Mouse (Mus musculus): Measurements from ENCODE around the gene Defb5. TPM values are rescaled to one million over a fixed set of nuclear protein-coding genes. Genes with fewer than 3 reads are reported as not detected.
"Not testable (repeated sequence)": the region's sequence is repeated elsewhere in the genome, so short reads cannot be mapped to it uniquely, and the experiment has no call there.

The Defb5 gene
- total RNA-seq (2014; rRNA removed) (not detected in 2 replicates), polyA plus RNA-seq (2012; rRNA removed) (not detected in 2 replicates)

DNA sequence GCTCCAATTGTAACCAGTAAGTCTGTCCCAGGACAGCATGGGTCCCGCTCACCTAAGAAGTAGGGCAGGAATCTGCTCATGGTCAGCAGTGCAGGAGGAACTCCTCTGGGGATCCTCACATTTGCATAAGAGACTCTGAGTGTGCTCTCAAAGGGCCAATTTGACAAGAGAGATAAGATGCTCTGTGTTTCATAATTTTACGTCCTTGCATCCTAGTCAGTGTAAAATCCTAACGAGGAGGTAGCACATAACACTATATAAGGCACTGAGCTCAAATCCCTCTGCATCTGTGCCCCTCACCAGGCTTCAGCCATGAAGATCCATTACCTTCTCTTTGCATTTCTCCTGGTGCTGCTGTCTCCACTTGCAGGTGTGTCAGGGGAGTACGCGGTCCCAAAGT, at the start of gene Defb5:
TSS of gene Defb5 (plus strand) at position 301 of the 400 bp plus-strand sequence.
- H3K79me2 ChIP-seq (ENCODE audit: control insufficient read depth, insufficient read depth, low read length), result no peaks in the 10 kb centered on the region
- H3K36me3 ChIP-seq (ENCODE audit: control insufficient read depth, insufficient read depth, low read length), result no peaks in the 10 kb centered on the region
- no peaks in the 10 kb centered on the region for H3K27me3 ChIP-seq (ENCODE audit: control insufficient read depth, insufficient read depth, low read length)
- H3K4me3 ChIP-seq (ENCODE audit: insufficient read depth, low read depth, low read length), result no peak within 1 kb of the TSS
- no peak for TF ChIP-seq POLR2A (IDR thresholded peaks at IDR 0.05; ENCODE audit: extremely low read depth, insufficient read depth, low read length)
- no peak for TF ChIP-seq CTCF (IDR thresholded peaks at IDR 0.05; ENCODE audit: low read depth, low read length)
- H3K9ac ChIP-seq (ENCODE audit: low read depth, low read length), result no peak within 1 kb of the TSS
- H3K4me1 ChIP-seq (ENCODE audit: control insufficient read depth, insufficient read depth, low read length), result no peaks in the 10 kb centered on the region
- no peak for DNase-seq (ENCODE audit: extremely low read depth, low read depth, low spot score)
- no peak within 1 kb of the TSS for H3K27ac ChIP-seq (replicated peaks; ENCODE audit: insufficient read depth, low read depth, low read length)
- WGBS, result 85% methylated on average over 5 of the region's 5 CpGs

DNA sequence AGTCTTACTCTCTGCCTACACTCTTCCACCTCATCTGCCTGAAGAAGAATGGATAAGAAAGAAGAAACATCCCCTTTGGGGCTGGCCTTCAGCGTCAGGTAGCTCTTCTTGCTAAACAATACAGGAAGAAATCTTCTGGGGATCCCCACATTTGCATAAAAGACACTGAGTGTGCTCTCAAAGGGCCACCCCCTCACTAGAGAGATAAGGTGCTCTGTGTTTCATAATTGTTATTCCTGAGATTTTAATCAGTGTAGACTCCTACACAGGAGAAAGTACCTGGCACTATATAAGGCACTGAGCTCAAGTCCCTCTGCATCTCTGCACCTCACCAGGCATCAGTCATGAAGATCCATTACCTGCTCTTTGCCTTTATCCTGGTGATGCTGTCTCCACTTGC, 22.2 kb upstream of the Defb5 start, which contains the start of gene Defb6:
TSS of gene Defb6 (plus strand) at position 318 of the 400 bp plus-strand sequence.
- H3K27me3 ChIP-seq (ENCODE audit: control insufficient read depth, insufficient read depth, low read length), result no peaks in the 10 kb centered on the region
- H3K27ac ChIP-seq (replicated peaks; ENCODE audit: insufficient read depth, low read depth, low read length), result no peak within 1 kb of the TSS
- no peaks in the 10 kb centered on the region for H3K79me2 ChIP-seq (ENCODE audit: control insufficient read depth, insufficient read depth, low read length)
- WGBS, result 66% methylated on average over 1 of the region's 1 CpGs
- H3K4me1 ChIP-seq (ENCODE audit: control insufficient read depth, insufficient read depth, low read length), result no peaks in the 10 kb centered on the region
- H3K4me3 ChIP-seq (ENCODE audit: insufficient read depth, low read depth, low read length), result no peak within 1 kb of the TSS
- H3K9ac ChIP-seq (ENCODE audit: low read depth, low read length), result no peak within 1 kb of the TSS
- DNase-seq (ENCODE audit: extremely low read depth, low read depth, low spot score), result no peak
- TF ChIP-seq POLR2A (IDR thresholded peaks at IDR 0.05; ENCODE audit: extremely low read depth, insufficient read depth, low read length) (no peak), CTCF (IDR thresholded peaks at IDR 0.05; ENCODE audit: low read depth, low read length) (no peak)
- no peaks in the 10 kb centered on the region for H3K36me3 ChIP-seq (ENCODE audit: control insufficient read depth, insufficient read depth, low read length)

DNA sequence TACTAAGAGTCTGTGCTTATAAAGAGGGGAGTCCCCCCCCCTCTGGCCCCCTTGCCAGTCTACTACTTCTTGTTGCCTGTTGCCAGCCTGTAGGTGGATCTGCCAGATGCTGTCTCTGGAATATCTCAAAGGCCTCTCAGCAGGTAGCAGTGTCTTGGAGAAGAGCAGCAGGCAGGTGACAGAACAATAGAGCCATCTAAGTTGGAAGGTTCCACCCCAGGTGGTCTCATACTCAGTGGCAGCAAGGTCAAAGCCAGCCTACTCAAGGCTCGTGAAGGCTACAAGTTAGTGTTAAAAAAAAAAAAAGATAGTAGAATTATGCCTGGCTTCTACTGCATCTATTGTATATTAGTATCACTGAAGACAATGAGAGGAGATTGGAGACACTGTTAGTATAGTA, 9.3 kb upstream of the Defb5 start:
- Histone ChIP-seq H3K4me1 (ENCODE audit: control insufficient read depth, insufficient read depth, low read length) (no peaks in the 10 kb centered on the region), H3K79me2 (ENCODE audit: control insufficient read depth, insufficient read depth, low read length) (no peaks in the 10 kb centered on the region), H3K4me3 (ENCODE audit: insufficient read depth, low read depth, low read length) (no peak overlapping the region), H3K27me3 (ENCODE audit: control insufficient read depth, insufficient read depth, low read length) (no peaks in the 10 kb centered on the region), H3K27ac (replicated peaks; ENCODE audit: insufficient read depth, low read depth, low read length) (no peak overlapping the region), H3K9ac (ENCODE audit: low read depth, low read length) (no peak overlapping the region), H3K36me3 (ENCODE audit: control insufficient read depth, insufficient read depth, low read length) (no peaks in the 10 kb centered on the region)
- TF ChIP-seq CTCF (IDR thresholded peaks at IDR 0.05; ENCODE audit: low read depth, low read length) (no peak), POLR2A (IDR thresholded peaks at IDR 0.05; ENCODE audit: extremely low read depth, insufficient read depth, low read length) (no peak)
- DNase-seq (ENCODE audit: extremely low read depth, low read depth, low spot score), result no peak
- 44% methylated on average over 1 of the region's 1 CpGs for WGBS

DNA sequence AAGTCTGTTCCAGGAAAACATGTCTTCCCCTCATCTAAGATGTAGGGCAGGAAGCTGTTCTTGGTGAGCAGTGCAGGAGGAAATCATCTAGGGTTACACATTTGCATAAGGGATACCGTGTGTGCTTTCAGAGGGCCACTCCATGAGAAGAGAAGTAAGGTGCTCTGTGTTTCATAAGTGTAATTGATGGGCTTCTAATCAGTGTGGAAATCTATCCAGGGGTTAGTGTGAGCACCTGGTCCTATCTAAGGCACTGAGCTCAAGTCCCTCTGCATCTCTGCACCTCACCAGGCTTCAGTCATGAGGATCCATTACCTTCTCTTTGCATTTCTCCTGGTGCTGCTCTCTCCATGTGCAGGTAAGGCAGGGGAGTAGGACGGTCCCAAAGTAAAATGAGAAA, 7.8 kb upstream of the Defb5 start, which contains the start of gene Defb46:
TSS of gene Defb46 (plus strand) at position 301 of the 400 bp plus-strand sequence.
- no peaks in the 10 kb centered on the region for H3K27me3 ChIP-seq (ENCODE audit: control insufficient read depth, insufficient read depth, low read length)
- no peak within 1 kb of the TSS for H3K9ac ChIP-seq (ENCODE audit: low read depth, low read length)
- no peak within 1 kb of the TSS for H3K4me3 ChIP-seq (ENCODE audit: insufficient read depth, low read depth, low read length)
- 63% methylated on average over 2 of the region's 2 CpGs for WGBS
- DNase-seq (ENCODE audit: extremely low read depth, low read depth, low spot score), result no peak
- no peaks in the 10 kb centered on the region for H3K36me3 ChIP-seq (ENCODE audit: control insufficient read depth, insufficient read depth, low read length)
- H3K27ac ChIP-seq (replicated peaks; ENCODE audit: insufficient read depth, low read depth, low read length), result no peak within 1 kb of the TSS
- no peaks in the 10 kb centered on the region for H3K4me1 ChIP-seq (ENCODE audit: control insufficient read depth, insufficient read depth, low read length)
- no peaks in the 10 kb centered on the region for H3K79me2 ChIP-seq (ENCODE audit: control insufficient read depth, insufficient read depth, low read length)
- TF ChIP-seq CTCF (IDR thresholded peaks at IDR 0.05; ENCODE audit: low read depth, low read length) (no peak), POLR2A (IDR thresholded peaks at IDR 0.05; ENCODE audit: extremely low read depth, insufficient read depth, low read length) (no peak)

DNA sequence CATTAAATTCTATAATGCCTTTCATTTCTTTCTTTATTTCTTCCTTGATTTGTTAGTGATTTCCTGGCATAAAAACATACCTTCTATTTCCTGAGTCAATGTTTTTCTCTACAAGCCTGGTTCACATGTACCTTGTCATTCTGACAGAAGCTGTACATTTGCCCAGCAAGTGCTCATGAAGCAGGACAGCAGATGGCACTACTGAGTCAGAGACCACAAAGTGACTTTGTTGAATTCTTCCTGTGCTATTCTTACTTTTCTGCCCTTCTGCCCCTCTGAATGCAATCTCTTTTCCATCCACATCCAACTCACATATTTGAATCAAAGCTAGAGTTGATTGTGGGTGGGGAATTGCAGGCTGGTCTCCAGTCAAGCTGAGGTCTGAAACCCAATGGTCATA, 10.8 kb downstream of the Defb5 start:
- TF ChIP-seq CTCF (IDR thresholded peaks at IDR 0.05; ENCODE audit: low read depth, low read length) (no peak), POLR2A (IDR thresholded peaks at IDR 0.05; ENCODE audit: extremely low read depth, insufficient read depth, low read length) (no peak)

DNA sequence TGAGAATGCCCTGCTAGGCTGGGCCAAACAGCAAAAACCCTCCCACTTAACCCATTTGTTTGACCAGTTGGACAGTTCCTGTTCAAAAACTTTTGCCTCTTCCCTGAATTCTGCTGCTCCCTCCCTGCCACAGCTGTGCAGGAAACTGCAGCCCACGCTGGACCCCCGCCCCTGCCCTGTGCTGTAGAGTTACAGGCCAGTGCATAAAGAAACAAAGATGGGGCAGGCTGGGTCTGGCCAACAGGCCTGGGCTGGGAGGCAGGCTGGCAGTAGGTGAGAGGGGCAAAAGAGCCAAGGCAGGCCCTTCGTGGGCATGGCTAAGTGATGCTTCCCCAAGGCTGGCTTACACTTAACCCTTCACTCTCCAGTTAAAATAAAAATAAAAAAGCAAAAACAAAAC, 12.3 kb downstream of the Defb5 start:
- 34% methylated on average over 3 of the region's 3 CpGs for WGBS

More for the DNA sequence above, 10.8 kb downstream of the Defb5 start:
- no peak overlapping the region for H3K4me3 ChIP-seq (ENCODE audit: insufficient read depth, low read depth, low read length)
- no peak overlapping the region for H3K27ac ChIP-seq (replicated peaks; ENCODE audit: insufficient read depth, low read depth, low read length)
- H3K79me2 ChIP-seq (ENCODE audit: control insufficient read depth, insufficient read depth, low read length), result no peaks in the 10 kb centered on the region
- no peak overlapping the region for H3K9ac ChIP-seq (ENCODE audit: low read depth, low read length)
- H3K4me1 ChIP-seq (ENCODE audit: control insufficient read depth, insufficient read depth, low read length), result no peaks in the 10 kb centered on the region
- no peaks in the 10 kb centered on the region for H3K27me3 ChIP-seq (ENCODE audit: control insufficient read depth, insufficient read depth, low read length)
- no peak for DNase-seq (ENCODE audit: extremely low read depth, low read depth, low spot score)
- no peaks in the 10 kb centered on the region for H3K36me3 ChIP-seq (ENCODE audit: control insufficient read depth, insufficient read depth, low read length)

DNA sequence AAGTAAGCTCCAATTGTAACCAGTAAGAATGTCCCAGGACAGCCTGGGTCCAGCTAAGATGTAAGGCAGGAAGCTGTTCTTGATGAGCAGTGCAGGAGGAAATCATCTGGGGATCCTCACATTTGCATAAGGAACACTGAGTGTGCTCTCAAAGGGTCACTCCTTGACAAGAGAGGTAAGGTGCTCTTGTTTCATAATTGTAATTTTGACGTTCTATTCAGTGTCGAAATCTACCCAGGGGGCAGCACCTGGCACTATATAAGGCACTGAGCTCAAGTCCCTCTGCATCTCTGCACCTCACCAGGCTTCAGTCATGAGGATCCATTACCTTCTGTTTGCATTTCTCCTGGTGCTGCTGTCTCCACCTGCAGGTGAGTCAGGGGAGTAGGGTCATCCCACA, 45.7 kb downstream of the Defb5 start, which contains the start of gene Defb3:
TSS of gene Defb3 (plus strand) at position 301 of the 400 bp plus-strand sequence.
- H3K79me2 ChIP-seq (ENCODE audit: control insufficient read depth, insufficient read depth, low read length); H3K4me3 ChIP-seq (ENCODE audit: insufficient read depth, low read depth, low read length); H3K27ac ChIP-seq (replicated peaks; ENCODE audit: insufficient read depth, low read depth, low read length); H3K36me3 ChIP-seq (ENCODE audit: control insufficient read depth, insufficient read depth, low read length); DNase-seq (ENCODE audit: extremely low read depth, low read depth, low spot score); H3K9ac ChIP-seq (ENCODE audit: low read depth, low read length); H3K4me1 ChIP-seq (ENCODE audit: control insufficient read depth, insufficient read depth, low read length); H3K27me3 ChIP-seq (ENCODE audit: control insufficient read depth, insufficient read depth, low read length): not testable (repeated sequence)
- WGBS, result 34% methylated on average over 2 of the region's 2 CpGs

More for the DNA sequence above, 12.3 kb downstream of the Defb5 start:
- Histone ChIP-seq H3K36me3 (ENCODE audit: control insufficient read depth, insufficient read depth, low read length) (no peaks in the 10 kb centered on the region), H3K27ac (replicated peaks; ENCODE audit: insufficient read depth, low read depth, low read length) (no peak overlapping the region), H3K79me2 (ENCODE audit: control insufficient read depth, insufficient read depth, low read length) (no peaks in the 10 kb centered on the region), H3K9ac (ENCODE audit: low read depth, low read length) (no peak overlapping the region), H3K4me1 (ENCODE audit: control insufficient read depth, insufficient read depth, low read length) (no peaks in the 10 kb centered on the region), H3K27me3 (ENCODE audit: control insufficient read depth, insufficient read depth, low read length) (no peaks in the 10 kb centered on the region), H3K4me3 (ENCODE audit: insufficient read depth, low read depth, low read length) (no peak overlapping the region)
- TF ChIP-seq CTCF (IDR thresholded peaks at IDR 0.05; ENCODE audit: low read depth, low read length) (no peak), POLR2A (IDR thresholded peaks at IDR 0.05; ENCODE audit: extremely low read depth, insufficient read depth, low read length) (no peak)
- DNase-seq (ENCODE audit: extremely low read depth, low read depth, low spot score), result no peak

DNA sequence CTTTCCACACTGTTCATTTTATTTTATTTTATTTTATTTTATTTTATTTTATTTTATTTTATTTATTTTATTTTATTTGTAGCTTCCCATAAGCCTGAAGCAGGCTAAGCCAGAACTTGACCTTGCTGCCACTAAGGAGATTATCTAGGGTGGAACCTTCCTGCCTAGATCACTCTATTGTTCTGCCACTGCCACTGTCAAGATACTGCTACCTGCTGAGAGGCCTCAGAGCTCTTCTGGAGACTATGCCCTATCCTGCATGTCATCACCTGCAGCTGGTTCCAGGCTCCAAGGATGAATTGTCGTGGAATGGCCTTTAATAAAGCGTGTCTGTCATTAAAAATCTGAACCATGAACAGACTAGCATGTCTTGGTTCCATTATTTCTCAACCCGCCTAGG, 51.0 kb downstream of the Defb5 start:
- not testable (repeated sequence) for H3K27ac ChIP-seq (replicated peaks; ENCODE audit: insufficient read depth, low read depth, low read length); DNase-seq (ENCODE audit: extremely low read depth, low read depth, low spot score); H3K4me1 ChIP-seq (ENCODE audit: control insufficient read depth, insufficient read depth, low read length); H3K4me3 ChIP-seq (ENCODE audit: insufficient read depth, low read depth, low read length); H3K9ac ChIP-seq (ENCODE audit: low read depth, low read length); H3K27me3 ChIP-seq (ENCODE audit: control insufficient read depth, insufficient read depth, low read length); H3K36me3 ChIP-seq (ENCODE audit: control insufficient read depth, insufficient read depth, low read length); H3K79me2 ChIP-seq (ENCODE audit: control insufficient read depth, insufficient read depth, low read length)
- 44% methylated on average over 3 of the region's 3 CpGs for WGBS

Data from liver, adult 2 months (tissue).